Mouse (Mus musculus) embryonic facial prominence, embryonic 11.5 days (tissue): ENCODE data around the gene Srprb. TPM values are rescaled to one million over a fixed set of nuclear protein-coding genes. Genes with fewer than 3 reads are reported as not detected.
A peak's percentile ranks its signal among the peaks of the same experiment; 100 is the strongest.

ENCODE experiments used
- ATAC-seq: fragments of 200-750 bp; cut with Nextera tagmentation; replicated peaks from 2 replicates; pipeline ENCODE4 v1.8.0; 2017; ENCODE audit warnings: low read depth; ENCODE audit not compliant: insufficient number of reproducible peaks, low FRiP score, low TSS enrichment
- DNase-seq: peaks from one replicate; pipeline ENCODE4 v3.0.0-alpha.2; 2015; ENCODE audit warnings: low spot score
- H3K27ac ChIP-seq: fragments of 300-500 bp; sonication (generic); replicated peaks from 2 replicates; pipeline ENCODE4 v1.5.1; 2014; ENCODE audit warnings: mild to moderate bottlenecking, low read depth, low read length, control low read depth
- H3K27me3 ChIP-seq: fragments of 300-500 bp; sonication (generic); 2 replicates; pipeline ENCODE4 v1.6.1; 2014; ENCODE audit warnings: mild to moderate bottlenecking, low read length, moderate library complexity, mixed read lengths; ENCODE audit not compliant: control insufficient read depth, insufficient read depth
- H3K36me3 ChIP-seq: fragments of 300-500 bp; sonication (generic); replicated peaks from 2 replicates; pipeline ENCODE4 v1.6.1; 2014; ENCODE audit warnings: low read depth, mild to moderate bottlenecking, low read length, moderate library complexity, mixed read lengths; ENCODE audit not compliant: control insufficient read depth, insufficient read depth
- H3K4me1 ChIP-seq: fragments of 300-500 bp; sonication (generic); 2 replicates; pipeline ENCODE4 v1.6.1; 2014; ENCODE audit warnings: low read length, mixed read lengths; ENCODE audit not compliant: control insufficient read depth, insufficient read depth
- H3K4me2 ChIP-seq: fragments of 300-500 bp; sonication (generic); 2 replicates; pipeline ENCODE4 v1.6.1; 2014; ENCODE audit warnings: low read depth, mild to moderate bottlenecking, control low read depth, low read length, moderate library complexity
- H3K4me3 ChIP-seq: fragments of 300-500 bp; sonication (generic); 2 replicates; pipeline ENCODE4 v1.5.1; 2014; ENCODE audit warnings: low read depth, low read length, control low read depth
- H3K9ac ChIP-seq: fragments of 300-500 bp; sonication (generic); replicated peaks from 2 replicates; pipeline ENCODE4 v1.6.1; 2014; ENCODE audit warnings: mild to moderate bottlenecking, control low read depth, low read length
- H3K9me3 ChIP-seq: fragments of 300-500 bp; sonication (generic); replicated peaks from 2 replicates; pipeline ENCODE4 v1.6.1; 2016; ENCODE audit warnings: mild to moderate bottlenecking, low read length, inconsistent platforms, mixed read lengths; ENCODE audit not compliant: control insufficient read depth
- WGBS: fragments of 180-500 bp; shearing (Covaris S2); extraction: QIAGEN DNeasy Blood & Tissue Kit; methylation state at CpG from one replicate; pipeline ENCODE4 v1.1.7; 2014; 5-methylcytosine and 5-hydroxymethylcytosine counted together
- polyA plus RNA-seq: library from polyadenylated mRNA; unstranded; fragments of >200 nt; fragmentation: Nextera tagmentation; extraction: Ambion mirVana; gene quantifications from 2 replicates; pipeline ENCODE4 v1.2.1, GENCODE M21; 2014

The Srprb gene
- polyA plus RNA-seq, 1 experiment from 2014 or later: 57.9 TPM

DNA sequence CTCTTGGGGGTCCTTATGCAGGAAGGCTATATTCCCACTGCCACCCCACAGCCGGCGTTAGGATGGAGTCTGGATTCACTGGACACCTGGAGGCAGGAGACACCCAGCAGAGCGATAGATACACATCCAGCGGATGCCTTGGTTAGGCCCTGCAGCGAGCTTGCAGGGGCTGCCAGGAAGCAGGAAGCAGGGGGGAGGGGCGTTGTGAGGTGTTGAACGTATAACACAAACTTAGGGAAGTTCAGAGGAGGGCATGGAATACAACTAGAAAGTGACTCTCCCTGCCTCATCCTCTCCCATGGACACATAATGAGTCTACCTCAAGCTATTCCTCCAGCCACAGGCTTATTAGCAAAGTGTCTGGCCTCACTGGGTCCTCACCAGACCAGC lies 31.1 kb upstream of the Srprb start:
- ATAC-seq (no peak), DNase-seq (peak; percentile 10)
- no peaks in the 10 kb centered on the region; the same call in 1 of the 2 replicates for H3K4me1 ChIP-seq
- H3K4me3 ChIP-seq: no peak overlapping the region
- H3K9ac ChIP-seq: no peak overlapping the region
- H3K27me3 ChIP-seq: no peaks in the 10 kb centered on the region
- H3K27ac ChIP-seq: no peak overlapping the region
- no peak overlapping the region for H3K4me2 ChIP-seq
- H3K9me3 ChIP-seq: no peaks in the 10 kb centered on the region
- 58% methylated on average over 7 of the region's 7 CpGs for WGBS
- no peaks in the 10 kb centered on the region for H3K36me3 ChIP-seq

DNA sequence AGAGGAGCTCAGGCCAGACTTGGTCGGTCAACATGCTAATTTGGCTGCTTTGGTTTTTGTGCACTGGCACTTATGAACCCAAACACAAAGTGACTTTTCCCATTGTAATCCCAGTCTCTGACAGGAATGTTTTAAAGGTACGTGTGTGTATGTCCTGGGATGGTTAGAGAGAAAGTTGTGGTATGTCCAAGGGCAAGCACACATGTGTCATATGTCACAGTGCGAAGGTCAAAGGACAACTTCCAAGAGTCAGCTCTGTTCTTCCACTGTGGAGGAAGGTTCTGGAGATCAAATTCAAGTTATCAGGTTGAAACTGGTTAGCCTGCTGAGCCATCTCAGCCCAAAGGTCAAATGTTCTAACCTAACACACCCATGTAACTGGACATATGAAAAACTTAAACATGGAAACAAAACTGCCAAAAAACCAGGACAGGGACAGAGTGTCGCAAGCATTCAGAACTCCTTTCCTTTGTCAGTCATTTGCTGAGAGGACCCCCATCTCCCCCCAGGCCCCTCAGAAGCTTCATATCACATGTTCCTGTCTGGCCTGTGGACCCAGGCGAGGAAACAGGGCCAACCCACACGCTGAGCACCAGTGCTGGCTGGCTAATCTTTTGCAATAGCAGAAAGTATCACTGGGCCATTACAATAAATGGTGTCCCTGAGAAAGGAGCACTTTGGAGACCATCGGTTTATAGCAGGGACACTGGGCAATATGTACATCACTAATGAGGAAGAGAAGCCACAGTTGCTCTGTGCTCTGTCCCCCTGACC lies 30.5 kb upstream of the Srprb start:
- H3K36me3 ChIP-seq: no peaks in the 10 kb centered on the region
- no peak overlapping the region for H3K4me3 ChIP-seq
- 79% methylated on average over 7 of the region's 7 CpGs for WGBS
- no peak overlapping the region for H3K4me2 ChIP-seq
- no peak for DNase-seq
- H3K27me3 ChIP-seq: no peaks in the 10 kb centered on the region
- no peak for ATAC-seq
- no peaks in the 10 kb centered on the region for H3K9me3 ChIP-seq
- H3K4me1 ChIP-seq: no peaks in the 10 kb centered on the region; the same call in 1 of the 2 replicates
- no peak overlapping the region for H3K9ac ChIP-seq
- H3K27ac ChIP-seq: no peak overlapping the region

DNA sequence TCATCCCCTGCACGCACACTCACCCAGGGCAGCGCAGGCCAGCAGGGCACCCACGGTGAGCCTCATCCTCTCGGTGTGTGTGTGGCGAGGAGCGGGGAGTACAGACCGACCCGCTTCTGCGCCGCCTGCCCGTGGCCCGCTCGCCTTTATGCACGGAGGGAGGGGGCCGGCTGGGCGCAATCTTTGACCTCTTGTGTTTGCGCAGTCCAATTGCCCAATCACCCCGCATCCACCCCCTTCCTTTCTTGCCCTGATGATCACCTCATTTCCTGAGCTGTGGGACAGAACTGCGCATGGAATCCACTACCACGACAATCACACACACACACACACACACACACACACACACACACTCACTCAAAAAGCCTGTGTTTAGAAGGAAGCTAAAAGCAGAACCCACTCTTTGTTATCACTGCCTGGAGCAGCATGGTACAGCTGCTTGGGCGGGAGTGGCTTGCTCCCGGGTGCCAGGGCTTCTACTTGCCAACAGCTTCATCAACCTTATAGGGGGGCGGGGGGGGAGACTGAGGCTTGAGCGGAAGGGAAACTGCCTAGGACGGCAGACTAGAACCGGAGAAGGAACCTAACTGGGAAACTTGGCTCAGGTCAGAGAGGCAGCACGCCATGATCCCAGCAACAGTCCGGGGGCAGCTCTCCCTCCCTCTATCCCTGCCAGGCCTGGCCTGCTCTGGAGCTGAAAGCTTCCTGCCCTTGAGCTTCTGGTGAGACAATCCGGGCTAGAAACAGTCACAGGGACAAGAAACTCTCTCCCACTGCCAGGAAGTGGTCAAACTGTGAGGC lies 28.4 kb upstream of the Srprb start, which contains the start of the genes Gm20425 and Trf:
Gm20425 (minus strand) TSS at position 157 of the 801 bp plus-strand sequence.
Trf (minus strand) TSS at position 294 of the 801 bp plus-strand sequence.
- WGBS: 44% methylated on average over 28 of the region's 29 CpGs
- Histone ChIP-seq H3K27me3 (no peaks in the 10 kb centered on the region), H3K9ac (peak within 1 kb of the TSS; percentile 37), H3K27ac (no peak within 1 kb of the TSS), H3K4me2 (peak within 1 kb of the TSS; percentile 23), H3K9me3 (no peaks in the 10 kb centered on the region), H3K4me3 (0 out of 2 replicates have a peak within 1 kb of the TSS, but pooled peaks have one; percentile 0), H3K36me3 (no peaks in the 10 kb centered on the region), H3K4me1 (no peaks in the 10 kb centered on the region)
- DNase-seq (peak; percentile 30), ATAC-seq (no peak)

DNA sequence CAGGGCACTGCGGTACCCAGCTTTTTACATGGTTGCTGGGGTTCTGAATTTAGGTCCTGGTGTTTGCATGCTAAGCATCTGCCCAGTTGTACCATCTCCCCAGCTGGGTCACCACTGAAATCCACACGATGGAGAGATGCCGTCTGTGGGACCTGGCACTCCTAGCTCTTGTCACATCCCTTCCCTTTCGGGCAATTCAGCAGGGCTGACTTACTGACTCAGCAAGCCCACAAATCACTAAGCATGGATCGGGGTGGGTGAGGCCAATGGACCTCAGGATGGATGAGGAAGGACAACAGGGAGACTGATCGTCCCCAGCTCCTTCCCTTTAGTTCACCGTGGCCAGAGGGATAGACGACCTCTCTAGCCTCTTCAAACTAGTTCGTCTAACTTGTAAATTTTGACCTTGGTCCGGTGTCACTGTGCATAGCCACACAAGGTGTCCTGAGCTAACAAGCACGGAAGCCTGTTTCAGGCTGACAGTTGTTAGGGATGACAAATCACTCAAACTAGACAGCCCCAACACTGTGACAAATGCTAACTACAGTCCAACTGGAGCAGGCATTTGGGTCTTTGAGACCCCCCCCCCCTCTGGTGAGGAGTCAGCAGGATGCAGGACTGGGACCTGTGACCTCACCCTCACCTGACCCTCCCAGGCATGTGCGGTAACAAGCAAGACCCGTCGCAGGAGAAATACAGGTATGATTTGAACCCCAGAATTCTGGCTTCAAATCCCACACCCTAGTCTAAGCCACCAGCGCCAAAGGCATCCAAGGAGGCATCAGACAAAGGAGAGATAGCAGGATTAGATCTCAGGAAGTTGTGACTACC lies 27.3 kb upstream of the Srprb start:
- Histone ChIP-seq H3K27ac (no peak overlapping the region), H3K36me3 (no peaks in the 10 kb centered on the region), H3K4me1 (no peaks in the 10 kb centered on the region), H3K4me3 (no peak overlapping the region), H3K9me3 (no peaks in the 10 kb centered on the region), H3K27me3 (no peaks in the 10 kb centered on the region), H3K9ac (no peak overlapping the region), H3K4me2 (no peak overlapping the region)
- ATAC-seq: no peak
- no peak for DNase-seq
- WGBS: 86% methylated on average over 15 of the region's 15 CpGs

DNA sequence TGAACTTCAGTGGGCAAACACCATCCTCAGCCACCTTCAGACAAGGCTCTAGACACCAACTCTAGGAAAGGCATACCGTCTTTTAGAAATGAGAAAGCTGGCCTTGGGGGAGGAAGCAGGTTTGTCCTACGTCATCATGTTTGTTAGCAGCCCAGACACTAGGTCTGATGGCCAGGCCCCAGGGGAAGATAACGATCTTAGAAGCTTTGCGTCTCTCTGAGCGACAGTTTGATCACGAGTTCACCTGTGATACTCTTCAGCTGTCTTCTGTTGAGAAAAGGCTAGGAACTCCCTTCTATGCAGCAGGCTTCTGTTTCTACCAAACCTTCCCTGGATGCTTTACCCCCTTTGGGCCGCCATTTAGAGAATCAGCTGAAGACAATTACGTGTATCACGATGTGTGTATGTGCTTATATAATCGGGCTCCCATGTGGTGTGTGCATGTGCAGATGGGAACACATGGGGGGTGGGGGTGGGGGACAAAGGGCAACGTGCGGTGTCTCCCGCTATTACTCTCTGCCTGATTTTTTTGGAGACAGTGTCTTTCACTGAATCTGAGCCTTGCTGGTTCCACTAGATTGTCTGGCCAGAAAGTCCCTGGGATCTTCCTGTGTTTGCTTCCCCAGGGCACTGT lies 26.6 kb upstream of the Srprb start:
- Histone ChIP-seq H3K4me2 (no peak overlapping the region), H3K9me3 (no peaks in the 10 kb centered on the region), H3K27ac (no peak overlapping the region), H3K27me3 (no peaks in the 10 kb centered on the region), H3K9ac (no peak overlapping the region), H3K4me1 (no peaks in the 10 kb centered on the region), H3K4me3 (no peak overlapping the region), H3K36me3 (no peaks in the 10 kb centered on the region)
- ATAC-seq (no peak), DNase-seq (no peak)
- 77% methylated on average over 13 of the region's 13 CpGs for WGBS

DNA sequence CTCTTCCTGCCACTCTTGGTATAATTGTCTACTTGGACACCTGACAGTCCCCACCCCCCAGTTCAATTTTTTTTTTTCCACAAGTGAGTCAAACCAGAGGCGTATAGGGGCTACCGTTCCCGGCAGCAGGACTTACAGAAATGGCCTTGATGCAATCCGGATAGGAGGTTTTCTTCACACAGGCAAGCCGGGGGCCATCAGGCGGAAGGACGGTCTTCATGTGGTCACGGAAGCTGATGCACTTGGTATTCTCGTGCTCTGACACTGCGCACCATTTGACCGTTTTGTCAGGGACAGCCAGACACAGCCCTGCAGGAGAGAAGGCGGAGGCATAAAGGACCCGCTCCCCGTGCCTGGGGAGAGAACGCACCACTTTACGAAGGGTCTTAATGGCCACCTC lies 25.8 kb upstream of the Srprb start:
- no peak overlapping the region for H3K9ac ChIP-seq
- DNase-seq: no peak
- H3K27ac ChIP-seq: no peak overlapping the region
- no peaks in the 10 kb centered on the region for H3K9me3 ChIP-seq
- no peaks in the 10 kb centered on the region for H3K4me1 ChIP-seq
- H3K4me2 ChIP-seq: no peak overlapping the region
- WGBS: 92% methylated on average over 16 of the region's 16 CpGs
- H3K27me3 ChIP-seq: no peaks in the 10 kb centered on the region
- no peak overlapping the region for H3K4me3 ChIP-seq
- no peak for ATAC-seq
- H3K36me3 ChIP-seq: no peaks in the 10 kb centered on the region

DNA sequence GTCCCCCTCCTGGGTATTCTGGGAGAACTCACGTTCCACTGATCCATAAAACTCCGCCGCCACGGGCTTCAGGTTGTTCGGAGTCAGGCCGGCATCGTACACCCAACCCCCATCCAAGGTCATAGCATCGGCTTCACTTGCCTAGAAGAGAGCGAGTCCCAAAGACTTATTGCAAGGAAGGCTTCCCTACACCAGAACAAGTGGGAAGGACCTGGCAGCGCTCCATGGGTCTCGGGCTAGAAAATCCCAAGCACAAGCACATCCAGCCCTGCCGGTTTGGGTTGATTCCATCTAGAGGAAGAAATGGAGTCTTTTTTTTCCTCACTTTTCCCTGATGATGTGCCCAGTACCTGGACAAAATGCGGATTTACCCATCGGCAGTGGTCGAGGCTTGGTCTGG lies 24.9 kb upstream of the Srprb start:
- no peaks in the 10 kb centered on the region for H3K36me3 ChIP-seq
- H3K9me3 ChIP-seq: no peaks in the 10 kb centered on the region
- H3K4me2 ChIP-seq: no peak overlapping the region
- H3K4me3 ChIP-seq: no peak overlapping the region
- H3K27me3 ChIP-seq: no peaks in the 10 kb centered on the region
- DNase-seq: no peak
- no peak for ATAC-seq
- no peak overlapping the region for H3K9ac ChIP-seq
- H3K27ac ChIP-seq: no peak overlapping the region
- no peaks in the 10 kb centered on the region for H3K4me1 ChIP-seq
- WGBS: 89% methylated on average over 15 of the region's 15 CpGs
